Mouse (Mus musculus): ENCODE measurements around the gene Mylk. TPM values are rescaled to one million over a fixed set of nuclear protein-coding genes. Genes with fewer than 3 reads are reported as not detected.
"Not testable (repeated sequence)": the region's sequence is repeated elsewhere in the genome, so short reads cannot be mapped to it uniquely, and the experiment has no call there.

The Mylk gene
- 10 to 100 TPM; 13.8 to 15.7 TPM for total RNA-seq (2021)
- long read RNA-seq, experiment 1, partial matches to known transcripts: 2 of 5 reads
- long read RNA-seq, experiment 1, other reads (novel, unspliced or antisense): 3 of 5 reads
- long read RNA-seq, experiment 2, partial matches to known transcripts: 1 of 6 reads
- long read RNA-seq, experiment 2, other reads (novel, unspliced or antisense): 4 of 6 reads

- DNase-seq (ENCODE audit: low spot score in 2 of 2): peak; percentile 56 to 60
These were observed at the start of gene Mylk for GRCm38 (mm10) chr16:34745065-34745585. Mylk (plus strand) TSS chr16:34745210.

GRCm38 (mm10) chr16:34698721-34699120 lies 46.3 kb upstream of the Mylk start:
- not testable (repeated sequence) for DNase-seq (ENCODE audit: low spot score in 2 of 2)

GRCm38 (mm10) chr16:34700165-34700827 lies 44.7 kb upstream of the Mylk start:
- DNase-seq (ENCODE audit: low spot score in 2 of 2): peak; percentile 75 to 77

- no peak for DNase-seq (ENCODE audit: low spot score in 2 of 2)
These were observed 44.2 kb upstream of the Mylk start for GRCm38 (mm10) chr16:34700828-34701216.

GRCm38 (mm10) chr16:34706019-34706418 lies 39.0 kb upstream of the Mylk start:
- no peak for DNase-seq (ENCODE audit: low spot score in 2 of 2)

GRCm38 (mm10) chr16:34706487-34706946 lies 38.5 kb upstream of the Mylk start:
- DNase-seq (ENCODE audit: low spot score in 2 of 2): no peak

GRCm38 (mm10) chr16:34711481-34711880 lies 33.5 kb upstream of the Mylk start:
- no peak for DNase-seq (ENCODE audit: low spot score in 2 of 2)

GRCm38 (mm10) chr16:34725156-34725555 lies 19.9 kb upstream of the Mylk start:
- no peak for DNase-seq (ENCODE audit: low spot score in 2 of 2)

- not testable (repeated sequence) for DNase-seq (ENCODE audit: low spot score in 2 of 2)
These were observed 16.4 kb upstream of the Mylk start for GRCm38 (mm10) chr16:34728610-34729009.

GRCm38 (mm10) chr16:34729371-34729770 lies 15.6 kb upstream of the Mylk start:
- no peak for DNase-seq (ENCODE audit: low spot score in 2 of 2)

- no peak for DNase-seq (ENCODE audit: low spot score in 2 of 2)
These were observed 6.3 kb upstream of the Mylk start for GRCm38 (mm10) chr16:34738656-34739233.

GRCm38 (mm10) chr16:34742930-34743329 lies 2.1 kb upstream of the Mylk start:
- DNase-seq (ENCODE audit: low spot score in 2 of 2): no peak

- no peak for DNase-seq (ENCODE audit: low spot score in 2 of 2)
These were observed 3.2 kb downstream of the Mylk start for GRCm38 (mm10) chr16:34748081-34748720.

GRCm38 (mm10) chr16:34749536-34749935 lies 4.5 kb downstream of the Mylk start:
- DNase-seq (ENCODE audit: low spot score in 2 of 2): no peak

- DNase-seq (ENCODE audit: low spot score in 2 of 2): no peak
These were observed 7.0 kb downstream of the Mylk start for GRCm38 (mm10) chr16:34752026-34752425.

- DNase-seq (ENCODE audit: low spot score in 2 of 2): no peak
These were observed 8.0 kb downstream of the Mylk start for GRCm38 (mm10) chr16:34752977-34753376.

- DNase-seq (ENCODE audit: low spot score in 2 of 2): no peak
These were observed 12.0 kb downstream of the Mylk start for GRCm38 (mm10) chr16:34756991-34757390.

- no peak for DNase-seq (ENCODE audit: low spot score in 2 of 2)
These were observed 13.2 kb downstream of the Mylk start for GRCm38 (mm10) chr16:34758205-34758604.

GRCm38 (mm10) chr16:34763959-34764591 lies 19.1 kb downstream of the Mylk start:
- no peak for DNase-seq (ENCODE audit: low spot score in 2 of 2)

GRCm38 (mm10) chr16:34765666-34766065 lies 20.7 kb downstream of the Mylk start:
- no peak for DNase-seq (ENCODE audit: low spot score in 2 of 2)

- no peak for DNase-seq (ENCODE audit: low spot score in 2 of 2)
These were observed 21.2 kb downstream of the Mylk start for GRCm38 (mm10) chr16:34766193-34766592.

Measured in left cerebral cortex, adult 18-20 months (tissue).